Mouse (Mus musculus) activated CD4-positive, CD25-positive, alpha-beta regulatory T cell, adult 9 weeks (primary cell): ENCODE results near the gene Kit. TPM values are rescaled to one million over a fixed set of nuclear protein-coding genes. Genes with fewer than 3 reads are reported as not detected.

Experiments
- polyA plus RNA-seq: library from polyadenylated mRNA; unstranded; fragments of 100-300 nt; shearing (Covaris generic); gene quantifications from one replicate; pipeline ENCODE4 v1.2.1, GENCODE M21; 2017

Kit gene
- polyA plus RNA-seq, result 1.4 TPM

GRCm38 (mm10) chr5:75574852-75575566 is at the start of gene Kit:
Gene Kit, plus strand, starts transcription at chr5:75574916.

